Mouse (Mus musculus): ENCODE results near the gene Suox. TPM values are rescaled to one million over a fixed set of nuclear protein-coding genes. Genes with fewer than 3 reads are reported as not detected.
"Not testable (repeated sequence)": the region's sequence is repeated elsewhere in the genome, so short reads cannot be mapped to it uniquely, and the experiment has no call there.

The Suox gene
- polyA plus RNA-seq (2015; fragmentation: Nextera tagmentation; extraction: Ambion mirVana) = 9.3 and 10.8 TPM in 2 replicates

GRCm38 (mm10) chr10:128673763-128674468, at the start of gene Suox:
Gene Suox, minus strand, starts transcription at chr10:128674073.
- peak within 1 kb of the TSS; percentile 73 for H3K9ac ChIP-seq
- H3K27me3 ChIP-seq = peaks cover 3% of the 10 kb centered on the region; the same call in 1 of the 2 replicates
- ATAC-seq = peak; percentile 96
- peak within 1 kb of the TSS; percentile 67 for H3K4me3 ChIP-seq
- under 1% methylated on average over 42 of the region's 60 CpGs for WGBS
- H3K9me3 ChIP-seq (replicated peaks) = no peaks in the 10 kb centered on the region
- peak within 1 kb of the TSS; percentile 80 for H3K4me2 ChIP-seq
- peak within 1 kb of the TSS; percentile 3; the same call in 1 of the 2 replicates for H3K27ac ChIP-seq
- peaks cover 10% of the 10 kb centered on the region for H3K4me1 ChIP-seq
- peaks cover 9% of the 10 kb centered on the region for H3K36me3 ChIP-seq (ENCODE audit: poor library complexity, severe bottlenecking)

DNA sequence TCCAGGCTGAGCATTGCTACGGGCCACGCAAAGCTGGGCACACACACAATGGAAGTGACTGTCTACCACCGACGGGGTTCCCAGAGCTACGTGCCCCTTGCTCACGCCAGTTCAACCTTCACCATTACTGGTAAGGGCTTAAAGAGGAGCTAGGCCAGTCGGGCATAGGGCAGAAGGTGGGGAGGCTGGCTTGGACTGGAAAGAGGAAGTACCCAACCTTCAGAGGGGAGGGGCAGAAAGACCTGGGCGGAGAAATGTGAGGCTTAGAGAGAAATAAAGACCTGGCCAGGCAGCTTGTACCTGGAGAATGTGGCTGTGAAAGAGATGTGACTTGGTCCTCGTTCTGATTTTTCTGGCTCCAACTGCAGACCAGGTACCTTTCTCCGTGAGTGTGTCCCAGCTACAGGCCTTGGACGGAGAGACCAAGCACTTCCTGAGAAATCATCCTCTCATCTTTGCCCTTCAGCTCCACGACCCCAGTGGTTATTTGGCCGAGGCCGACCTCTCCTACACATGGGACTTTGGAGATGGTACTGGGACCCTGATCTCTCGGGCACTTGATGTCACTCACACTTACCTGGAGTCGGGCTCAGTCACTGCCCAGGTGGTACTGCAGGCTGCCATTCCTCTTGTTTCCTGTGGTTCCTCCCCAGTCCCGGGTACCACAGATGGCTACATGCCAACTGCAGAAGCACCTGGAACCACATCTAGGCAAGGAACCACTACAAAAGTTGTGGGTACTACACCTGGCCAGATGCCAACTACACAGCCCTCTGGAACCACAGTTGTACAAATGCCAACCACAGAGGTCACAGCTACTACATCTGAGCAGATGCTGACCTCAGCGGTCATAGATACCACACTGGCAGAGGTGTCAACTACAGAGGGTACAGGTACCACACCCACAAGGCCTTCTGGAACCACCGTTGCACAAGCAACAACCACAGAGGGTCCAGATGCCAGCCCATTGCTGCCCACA, 42.0 kb upstream of the Suox start:
- no peak for ATAC-seq
- 90% methylated on average over 19 of the region's 19 CpGs for WGBS

DNA sequence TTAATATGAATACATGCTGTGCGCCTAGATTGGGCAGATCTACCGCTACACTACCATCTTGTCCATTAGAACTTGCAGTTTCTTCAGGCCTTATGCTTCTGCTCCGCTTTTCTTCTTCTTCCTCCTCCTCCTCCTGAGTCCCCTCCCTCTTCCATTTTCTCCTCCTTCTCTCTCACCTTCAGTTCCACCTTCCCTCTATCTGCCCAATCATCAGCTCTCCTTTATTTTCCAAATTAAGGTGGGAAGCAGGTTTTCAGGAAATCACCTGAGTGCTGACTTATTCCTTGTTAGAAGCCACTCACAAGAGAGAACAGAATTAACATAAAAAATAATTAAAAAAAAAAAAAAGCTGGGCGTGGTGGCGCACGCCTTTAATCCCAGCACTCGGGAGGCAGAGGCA, 37.4 kb upstream of the Suox start:
- H3K27ac ChIP-seq; H3K9ac ChIP-seq; H3K4me3 ChIP-seq; H3K4me2 ChIP-seq; H3K36me3 ChIP-seq (ENCODE audit: poor library complexity, severe bottlenecking); H3K9me3 ChIP-seq (replicated peaks); H3K27me3 ChIP-seq; ATAC-seq; H3K4me1 ChIP-seq: not testable (repeated sequence)
- 94% methylated on average over 7 of the region's 7 CpGs for WGBS

More for the DNA sequence above, 42.0 kb upstream of the Suox start:
- H3K4me3 ChIP-seq = no peak overlapping the region
- no peak overlapping the region for H3K9ac ChIP-seq
- no peaks in the 10 kb centered on the region for H3K9me3 ChIP-seq (replicated peaks)
- no peaks in the 10 kb centered on the region for H3K27me3 ChIP-seq
- H3K36me3 ChIP-seq (ENCODE audit: poor library complexity, severe bottlenecking) = no peaks in the 10 kb centered on the region
- no peak overlapping the region for H3K27ac ChIP-seq
- H3K4me2 ChIP-seq = no peak overlapping the region
- H3K4me1 ChIP-seq = no peaks in the 10 kb centered on the region

DNA sequence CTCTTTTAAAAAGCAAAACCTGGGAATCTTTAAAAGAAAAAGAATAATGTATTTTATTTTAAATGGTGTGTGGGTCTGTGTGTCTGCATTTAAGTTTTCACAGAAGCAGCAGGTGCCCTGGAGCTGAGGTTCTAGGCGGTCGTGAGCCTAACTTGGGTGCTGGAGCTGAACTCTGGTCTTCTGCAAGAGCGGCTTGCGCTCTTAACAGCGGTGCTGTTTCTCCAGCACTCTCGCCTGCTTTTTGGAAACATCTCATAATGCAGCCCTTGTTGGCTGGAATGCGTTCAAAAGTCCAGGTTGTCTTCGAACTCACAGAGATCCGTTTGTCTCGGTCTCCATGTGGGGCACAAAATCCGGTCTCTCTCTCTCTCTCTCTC, 31.4 kb upstream of the Suox start:
- Histone ChIP-seq H3K4me2 (peak overlapping the region; percentile 85), H3K9me3 (replicated peaks) (no peaks in the 10 kb centered on the region), H3K4me3 (peak overlapping the region; percentile 79), H3K4me1 (peaks cover 16% of the 10 kb centered on the region), H3K27me3 (peaks cover 3% of the 10 kb centered on the region; the same call in 1 of the 2 replicates), H3K36me3 (ENCODE audit: poor library complexity, severe bottlenecking) (peaks cover 25% of the 10 kb centered on the region), H3K9ac (peak overlapping the region; percentile 49), H3K27ac (peak overlapping the region; percentile 36; the same call in 1 of the 2 replicates)
- WGBS = 8% methylated on average over 11 of the region's 11 CpGs
- ATAC-seq = peak; percentile 48

GRCm38 (mm10) chr10:128704491-128705316, 30.8 kb upstream of the Suox start, which contains the start of gene Cdk2:
Gene Cdk2, minus strand, starts transcription at chr10:128705031.
- H3K4me2 ChIP-seq = peak within 1 kb of the TSS; percentile 85
- H3K36me3 ChIP-seq (ENCODE audit: poor library complexity, severe bottlenecking) = peaks cover 30% of the 10 kb centered on the region
- ATAC-seq = peak; percentile 94
- 0% methylated on average over 59 of the region's 62 CpGs for WGBS
- H3K27ac ChIP-seq = peak within 1 kb of the TSS; percentile 80
- H3K9me3 ChIP-seq (replicated peaks) = no peaks in the 10 kb centered on the region
- H3K9ac ChIP-seq = peak within 1 kb of the TSS; percentile 73
- peaks cover 16% of the 10 kb centered on the region for H3K4me1 ChIP-seq
- H3K27me3 ChIP-seq = peaks cover 3% of the 10 kb centered on the region; the same call in 1 of the 2 replicates
- H3K4me3 ChIP-seq = peak within 1 kb of the TSS; percentile 79

GRCm38 (mm10) chr10:128703895-128704294, 30.0 kb upstream of the Suox start, which contains the start of gene Pmel:
Gene Pmel, plus strand, starts transcription at chr10:128704195.
- no peak for ATAC-seq
- peaks cover 3% of the 10 kb centered on the region; the same call in 1 of the 2 replicates for H3K27me3 ChIP-seq
- H3K4me3 ChIP-seq = peak within 1 kb of the TSS; percentile 79
- peak within 1 kb of the TSS; percentile 85 for H3K4me2 ChIP-seq
- peak within 1 kb of the TSS; percentile 73 for H3K9ac ChIP-seq
- WGBS = 22% methylated on average over 4 of the region's 4 CpGs
- peaks cover 38% of the 10 kb centered on the region for H3K36me3 ChIP-seq (ENCODE audit: poor library complexity, severe bottlenecking)
- peak within 1 kb of the TSS; percentile 80 for H3K27ac ChIP-seq
- no peaks in the 10 kb centered on the region for H3K9me3 ChIP-seq (replicated peaks)
- peaks cover 16% of the 10 kb centered on the region for H3K4me1 ChIP-seq

- Histone ChIP-seq H3K36me3 (ENCODE audit: poor library complexity, severe bottlenecking) (peaks cover 46% of the 10 kb centered on the region), H3K9me3 (replicated peaks) (no peaks in the 10 kb centered on the region), H3K4me1 (peaks cover 16% of the 10 kb centered on the region), H3K27me3 (peaks cover 3% of the 10 kb centered on the region; the same call in 1 of the 2 replicates), H3K4me3 (no peak overlapping the region), H3K4me2 (no peak overlapping the region), H3K9ac (no peak overlapping the region), H3K27ac (no peak overlapping the region)
- ATAC-seq = no peak
- 84% methylated on average over 6 of the region's 6 CpGs for WGBS
Measured at GRCm38 (mm10) chr10:128702328-128703007, 28.6 kb upstream of the Suox start.

- H3K4me1 ChIP-seq = peaks cover 19% of the 10 kb centered on the region
- WGBS = 91% methylated on average over 5 of the region's 5 CpGs
- no peak for ATAC-seq
- no peak overlapping the region for H3K9ac ChIP-seq
- H3K27me3 ChIP-seq = no peaks in the 10 kb centered on the region
- no peak overlapping the region for H3K4me3 ChIP-seq
- H3K36me3 ChIP-seq (ENCODE audit: poor library complexity, severe bottlenecking) = peaks cover 46% of the 10 kb centered on the region
- no peak overlapping the region for H3K4me2 ChIP-seq
- no peak overlapping the region for H3K27ac ChIP-seq
- H3K9me3 ChIP-seq (replicated peaks) = no peaks in the 10 kb centered on the region
Measured at GRCm38 (mm10) chr10:128700712-128701111, 26.8 kb upstream of the Suox start.

DNA sequence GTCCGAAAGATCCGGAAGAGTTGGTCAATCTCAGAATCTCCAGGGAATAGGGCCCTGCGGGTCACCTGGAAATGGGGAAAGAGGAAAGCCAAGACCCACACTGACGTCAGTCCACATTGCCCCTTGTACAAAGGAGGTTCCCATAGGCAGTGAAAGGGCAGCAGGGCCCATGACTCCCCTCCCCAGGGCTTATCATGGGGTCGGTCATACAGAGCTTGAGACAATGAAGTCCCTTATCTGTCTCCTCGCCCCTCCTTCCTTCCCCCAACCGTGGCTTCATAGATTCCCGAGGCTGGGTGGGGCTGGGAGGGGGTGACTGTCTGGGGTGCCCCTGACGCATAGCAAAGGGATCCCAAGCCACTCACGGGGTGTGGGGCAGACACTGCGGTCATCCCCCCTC, 25.7 kb upstream of the Suox start:
- H3K4me3 ChIP-seq = no peak overlapping the region
- H3K4me1 ChIP-seq = peaks cover 23% of the 10 kb centered on the region
- H3K27me3 ChIP-seq = no peaks in the 10 kb centered on the region
- H3K9ac ChIP-seq = no peak overlapping the region
- no peak overlapping the region for H3K27ac ChIP-seq
- H3K9me3 ChIP-seq (replicated peaks) = no peaks in the 10 kb centered on the region
- H3K4me2 ChIP-seq = no peak overlapping the region
- WGBS = 90% methylated on average over 11 of the region's 11 CpGs
- ATAC-seq = no peak
- H3K36me3 ChIP-seq (ENCODE audit: poor library complexity, severe bottlenecking) = peaks cover 46% of the 10 kb centered on the region

- Histone ChIP-seq H3K36me3 (ENCODE audit: poor library complexity, severe bottlenecking) (peaks cover 46% of the 10 kb centered on the region), H3K4me2 (no peak overlapping the region), H3K27ac (no peak overlapping the region), H3K9ac (no peak overlapping the region), H3K27me3 (no peaks in the 10 kb centered on the region), H3K4me1 (peaks cover 23% of the 10 kb centered on the region), H3K9me3 (replicated peaks) (no peaks in the 10 kb centered on the region), H3K4me3 (no peak overlapping the region)
- ATAC-seq = no peak
- WGBS = 86% methylated on average over 5 of the region's 5 CpGs
Measured at GRCm38 (mm10) chr10:128699006-128699405, 25.1 kb upstream of the Suox start.

All from forebrain, embryonic 13.5 days (tissue).